Mouse (Mus musculus) cerebellum, postnatal 14 days (tissue): ENCODE data around the gene Akap8l.
A peak's percentile ranks its signal among the peaks of the same experiment; 100 is the strongest.

Source experiments
- DNase-seq, 2 experiments: peaks; one replicate each; pipeline ENCODE4 v3.0.0; 2021; ENCODE audit warnings: mixed read lengths in 2 of 2

The Akap8l gene

DNA sequence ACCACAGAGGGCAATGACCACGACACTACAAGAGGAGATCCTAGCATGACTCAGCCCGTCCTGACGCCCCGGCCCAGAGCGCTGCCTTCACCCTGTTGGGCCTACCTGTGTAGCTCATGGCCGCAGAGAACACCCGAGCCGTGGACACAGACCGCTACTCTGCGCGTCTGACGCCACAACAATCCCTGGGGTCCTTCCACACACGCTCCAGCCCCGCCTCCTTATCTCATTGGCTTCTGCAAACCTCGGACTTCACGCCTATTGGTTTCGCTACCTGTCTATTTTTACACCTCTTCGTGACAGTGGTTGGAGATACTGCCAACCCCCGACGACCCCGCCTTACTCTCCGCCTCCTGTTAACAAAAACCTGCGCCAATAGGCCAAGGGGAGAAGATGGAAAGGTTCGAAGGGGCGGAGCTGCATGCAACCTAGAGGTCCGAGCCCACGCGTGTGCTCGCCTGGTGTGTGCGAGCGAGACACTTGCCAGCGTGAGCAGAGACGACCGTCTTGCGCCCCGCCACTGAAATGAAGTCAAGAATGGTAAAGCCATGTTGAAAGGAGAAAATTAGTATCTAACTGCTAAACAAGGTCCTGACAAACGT is at the start of gene Akap8l:
Gene Akap8l (minus strand): TSS at position 226 of the 602 bp plus-strand sequence.
- peak; percentile 98 for DNase-seq

GRCm38 (mm10) chr17:32396266-32396665 is 45.9 kb upstream of the Akap8l start:
- DNase-seq: no peak

GRCm38 (mm10) chr17:32393944-32394343 is 43.5 kb upstream of the Akap8l start:
- no peak for DNase-seq

DNA sequence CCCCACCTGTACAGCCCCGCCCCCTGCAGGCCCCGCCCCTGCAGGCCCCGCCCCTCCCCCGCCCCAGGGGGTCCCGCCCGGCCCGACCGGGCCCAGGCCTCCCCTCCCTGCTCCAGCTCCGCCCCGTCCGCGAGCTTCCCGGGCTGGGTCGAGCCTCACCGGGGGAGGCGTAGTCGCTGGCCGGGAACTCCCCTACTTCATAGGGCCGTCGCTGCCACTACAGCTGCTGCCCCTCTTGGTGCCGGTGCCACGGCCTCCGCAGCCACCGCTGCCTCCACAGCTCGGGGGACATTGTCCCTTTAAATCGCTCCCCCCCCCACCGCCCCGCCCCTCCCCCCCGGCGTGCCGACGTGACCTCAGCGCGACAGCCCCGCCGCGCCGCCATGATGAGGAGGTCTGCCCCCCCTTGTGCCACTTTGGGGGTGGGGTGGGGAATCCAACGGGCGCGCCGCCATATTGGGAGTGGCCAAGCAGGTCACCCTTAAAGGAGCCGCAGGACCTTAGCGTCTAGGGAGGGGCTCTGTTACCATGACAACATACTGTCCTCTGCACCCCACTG is 38.8 kb upstream of the Akap8l start, which contains the start of gene Wiz:
Gene Wiz (minus strand): TSS at position 339 of the 559 bp plus-strand sequence.
- peak; percentile 95 to 97 for DNase-seq

DNA sequence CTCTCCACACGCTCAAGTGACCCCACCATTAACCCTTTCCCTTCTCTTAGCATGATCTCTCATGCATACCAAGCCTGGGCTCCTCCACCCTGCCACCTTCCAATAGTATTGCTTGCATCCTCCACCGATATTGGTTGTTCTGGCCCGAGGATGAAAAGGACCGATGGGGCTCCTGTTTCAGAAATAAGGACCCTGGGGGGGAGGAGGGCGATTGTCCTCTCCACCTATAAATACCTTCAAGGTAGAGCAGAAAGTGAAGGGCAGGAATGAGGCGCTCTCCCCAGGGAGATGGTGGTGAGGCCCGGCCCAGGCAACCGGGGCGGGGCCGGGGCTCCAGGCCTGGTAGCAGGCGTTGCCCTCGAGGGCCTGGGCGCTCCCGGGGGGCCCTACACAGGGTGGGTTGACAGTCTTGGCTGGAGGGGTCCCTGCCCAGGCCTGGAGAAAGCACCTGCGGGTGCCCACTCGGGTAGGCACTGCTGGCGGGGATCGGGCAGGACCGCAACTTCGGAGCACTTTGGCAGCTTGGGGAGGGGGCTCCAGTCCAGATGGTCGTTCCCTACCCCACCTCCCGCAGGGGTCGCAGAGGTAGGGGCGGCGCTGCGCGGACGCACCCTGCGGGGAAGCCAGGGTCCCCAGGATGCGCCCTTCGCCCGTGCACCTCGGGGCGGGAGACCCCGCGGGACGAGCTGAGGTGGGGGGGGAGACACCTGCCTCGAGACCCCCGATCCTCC is 38.1 kb upstream of the Akap8l start:
- peak in 1 of 2 experiments; percentile 29 for DNase-seq

- no peak for DNase-seq
These were observed 37.6 kb upstream of the Akap8l start for GRCm38 (mm10) chr17:32387986-32388369.

DNA sequence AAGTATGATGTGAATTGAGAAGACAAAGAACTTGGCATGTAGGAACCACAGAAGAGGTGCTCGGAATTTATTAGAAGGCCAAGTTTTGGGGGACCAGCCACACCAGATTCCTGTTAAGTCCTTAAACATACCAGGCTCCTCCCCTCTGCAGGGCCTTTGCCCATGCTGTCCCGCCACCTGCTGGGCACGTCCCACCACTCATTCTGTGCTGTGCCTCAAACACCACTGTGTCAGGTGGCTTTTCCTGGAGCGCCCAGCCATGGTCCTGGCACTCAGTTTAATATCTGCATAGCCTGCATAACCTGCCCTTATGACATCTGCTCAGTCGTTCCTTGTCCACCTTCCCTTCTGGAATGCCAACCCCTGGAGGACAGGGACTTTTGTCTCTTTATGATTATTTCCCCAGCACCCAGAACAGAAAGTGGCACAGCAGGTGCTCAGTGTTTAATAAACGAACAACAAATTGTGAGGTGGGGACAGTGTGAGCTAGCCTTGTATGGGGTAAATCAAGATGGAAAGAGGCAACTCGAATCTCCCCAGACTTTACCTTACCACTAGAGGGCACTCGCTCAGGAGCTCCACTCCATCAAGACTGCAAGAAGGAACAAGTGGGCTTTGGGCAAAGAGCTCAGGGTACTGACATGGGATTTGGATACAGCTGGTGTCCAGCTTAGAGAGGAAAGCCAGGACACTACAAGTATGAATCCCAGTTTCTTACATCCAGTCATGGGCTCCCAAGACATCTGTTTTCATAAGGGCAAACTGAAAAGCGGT is 36.4 kb upstream of the Akap8l start:
- no peak for DNase-seq

DNA sequence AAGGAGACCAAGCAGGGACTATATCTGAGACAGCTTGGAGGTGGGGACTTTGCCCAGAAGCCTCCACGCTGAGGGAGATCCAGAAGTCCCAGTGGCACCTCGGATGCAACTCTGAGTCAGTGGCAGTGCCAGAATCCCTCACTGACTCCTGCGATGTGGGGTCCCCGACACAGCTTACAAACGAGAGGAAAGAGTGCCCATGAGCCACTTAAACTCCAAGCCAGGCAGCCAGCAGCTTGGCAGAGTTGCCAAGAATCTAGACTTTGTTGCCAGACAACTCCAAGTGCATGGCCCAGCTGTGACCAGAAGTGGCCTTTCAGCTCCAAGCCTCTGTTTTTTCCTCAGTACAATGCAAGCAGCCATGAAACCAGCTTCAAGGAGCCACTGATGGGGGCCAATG is 33.3 kb upstream of the Akap8l start:
- no peak for DNase-seq

DNA sequence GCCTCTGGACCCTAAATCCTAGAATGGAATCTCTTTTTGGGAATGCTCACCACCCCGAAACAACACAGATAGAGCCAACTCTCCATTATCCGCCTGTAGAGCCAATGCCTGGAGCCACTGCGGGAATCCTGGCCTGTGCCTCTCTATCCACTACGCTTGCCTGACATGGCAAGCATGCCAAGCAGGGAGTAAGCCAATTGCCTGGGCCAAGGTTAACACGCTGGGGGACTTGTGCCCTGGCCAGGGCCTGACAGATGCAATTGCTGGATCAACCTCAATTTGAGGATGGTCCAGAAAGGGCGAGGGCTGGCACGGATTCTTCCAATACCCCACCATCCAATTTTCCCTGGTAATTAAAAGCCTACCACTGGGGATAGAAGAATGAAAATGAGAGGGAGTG is 32.2 kb upstream of the Akap8l start:
- DNase-seq: peak; percentile 90 to 92

DNA sequence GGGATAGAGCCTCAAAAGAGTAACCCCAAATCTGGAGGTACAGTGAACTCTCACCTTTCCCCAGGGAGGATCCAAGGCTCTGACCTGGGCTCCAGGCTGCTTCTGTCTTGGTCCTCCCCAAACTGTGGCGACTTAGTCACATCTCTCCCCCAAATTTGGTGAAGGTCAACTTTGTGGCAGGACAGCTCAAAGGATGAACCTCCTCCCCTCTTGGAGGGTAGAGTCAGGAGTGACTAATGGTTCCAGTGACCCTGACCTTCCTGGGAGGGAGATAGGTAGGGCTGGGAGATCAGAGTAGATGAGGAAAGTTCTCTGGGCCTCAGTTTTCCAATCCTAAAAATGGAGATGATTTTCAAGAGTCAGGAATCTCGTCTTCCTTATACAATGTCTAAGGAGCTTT is 28.4 kb upstream of the Akap8l start:
- DNase-seq: no peak

GRCm38 (mm10) chr17:32377137-32377536 is 26.7 kb upstream of the Akap8l start:
- DNase-seq: no peak

DNA sequence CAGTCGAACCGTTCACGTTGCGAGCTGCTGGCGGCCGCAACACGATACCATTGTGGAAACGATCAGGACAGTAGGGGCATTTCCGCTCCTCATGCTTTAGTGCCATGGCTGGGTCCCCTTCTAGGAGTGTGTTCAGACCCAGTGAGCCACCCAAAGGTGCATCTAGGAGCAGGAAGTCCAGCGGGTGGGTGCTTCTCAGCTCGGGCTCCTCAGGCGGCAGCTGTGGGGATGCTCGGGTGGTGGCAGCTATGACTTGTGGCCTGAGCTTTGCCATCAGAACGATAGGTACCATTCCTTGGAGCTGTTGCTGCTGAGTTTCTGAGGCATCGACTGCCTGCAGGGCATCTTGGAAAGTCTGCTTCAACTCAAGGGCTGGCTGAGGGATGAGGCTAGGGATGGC is 26.1 kb upstream of the Akap8l start:
- DNase-seq: no peak

- DNase-seq: no peak
These were observed 18.7 kb upstream of the Akap8l start for GRCm38 (mm10) chr17:32368991-32369578.

GRCm38 (mm10) chr17:32367706-32368105 is 17.3 kb upstream of the Akap8l start:
- no peak for DNase-seq

DNA sequence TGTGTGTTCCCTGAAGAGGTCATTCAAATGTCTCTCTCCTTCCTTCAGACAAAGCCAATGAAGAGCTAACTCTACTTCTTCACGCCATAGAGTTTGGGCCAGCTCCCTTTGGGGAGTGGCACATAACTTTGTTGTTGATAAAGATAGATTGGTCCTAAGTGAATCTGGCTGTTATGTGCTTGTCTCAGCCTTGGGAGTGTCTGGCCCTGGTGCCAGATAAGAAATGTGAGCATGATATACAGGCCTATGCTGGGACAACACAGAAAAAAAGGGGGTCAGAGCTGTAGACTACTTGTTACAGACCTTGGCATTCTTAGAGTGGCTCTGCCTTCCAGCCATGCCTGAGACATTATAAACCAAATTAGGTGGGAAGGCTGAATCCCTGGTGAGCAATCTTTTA is 14.9 kb upstream of the Akap8l start:
- DNase-seq: no peak

- no peak for DNase-seq
These were observed 14.4 kb upstream of the Akap8l start for GRCm38 (mm10) chr17:32364850-32365249.

DNA sequence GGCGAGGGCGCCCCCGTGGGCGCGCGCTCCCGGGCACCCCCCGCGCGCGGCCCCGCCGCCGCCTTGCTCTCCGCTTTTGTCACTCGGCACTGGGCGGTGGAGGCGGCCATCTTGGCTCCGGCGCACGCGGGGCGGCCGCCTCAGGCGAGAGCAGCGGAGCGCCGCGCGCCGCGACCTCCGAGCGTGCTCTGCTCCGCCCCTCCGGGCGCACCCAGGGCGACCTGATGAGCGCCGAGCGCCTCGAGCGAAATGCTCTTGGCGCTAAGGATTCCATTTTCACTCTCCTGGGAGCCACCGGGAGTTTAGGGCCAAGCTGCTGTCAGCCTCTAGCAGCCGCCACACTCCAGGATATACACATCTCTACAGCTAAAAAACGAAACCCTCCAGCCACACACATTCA is 13.9 kb upstream of the Akap8l start:
- peak; percentile 89 to 91 for DNase-seq

- peak in 1 of 2 experiments; percentile 37 for DNase-seq
These were observed 13.5 kb upstream of the Akap8l start for GRCm38 (mm10) chr17:32363821-32364301.

DNA sequence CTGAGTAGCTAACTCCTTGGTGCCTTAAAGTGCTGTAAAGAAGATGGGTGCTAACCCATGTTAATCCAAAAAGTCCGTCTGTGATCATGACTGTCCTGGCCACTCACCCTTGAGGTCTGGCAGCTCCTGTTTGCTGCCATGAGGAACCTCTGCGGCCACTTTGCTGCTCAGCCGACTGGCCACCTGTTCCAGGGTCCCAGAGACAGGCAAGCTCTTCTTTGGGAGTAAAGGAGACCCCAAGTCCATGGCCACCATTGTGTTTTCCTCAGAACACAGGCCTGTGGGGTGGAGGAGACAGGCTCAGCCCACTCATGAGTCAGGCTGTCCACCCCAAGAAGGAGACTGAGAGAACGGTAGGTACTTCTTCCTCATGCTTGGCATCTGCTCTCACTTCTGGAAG is 12.3 kb upstream of the Akap8l start:
- no peak for DNase-seq

- no peak for DNase-seq
These were observed 9.5 kb upstream of the Akap8l start for GRCm38 (mm10) chr17:32359928-32360327.

GRCm38 (mm10) chr17:32358943-32359340 is 8.5 kb upstream of the Akap8l start:
- DNase-seq: no peak

- DNase-seq: no peak
These were observed 8.0 kb upstream of the Akap8l start for GRCm38 (mm10) chr17:32358192-32358942.
